Mouse (Mus musculus) CH12F3 (cell line): ENCODE data around the gene Cnnm1.
"Not testable (repeated sequence)": the region's sequence is repeated elsewhere in the genome, so short reads cannot be mapped to it uniquely, and the experiment has no call there.

Source experiments
- in situ Hi-C: fragments of 300-500 bp; cut with MboI; formaldehyde crosslinking; loops from 2 replicates; pipeline ENCODE4 v1.14.3; 2020; ENCODE audit warnings: low sequenced_read_pairs

Gene Cnnm1

GRCm38 (mm10) chr19:43464294-43464687, 24.1 kb downstream of the Cnnm1 start:
- in situ Hi-C loops = no loop called here

- in situ Hi-C loops = no loop called here
Observed at GRCm38 (mm10) chr19:43465076-43465475, 24.8 kb downstream of the Cnnm1 start.

DNA sequence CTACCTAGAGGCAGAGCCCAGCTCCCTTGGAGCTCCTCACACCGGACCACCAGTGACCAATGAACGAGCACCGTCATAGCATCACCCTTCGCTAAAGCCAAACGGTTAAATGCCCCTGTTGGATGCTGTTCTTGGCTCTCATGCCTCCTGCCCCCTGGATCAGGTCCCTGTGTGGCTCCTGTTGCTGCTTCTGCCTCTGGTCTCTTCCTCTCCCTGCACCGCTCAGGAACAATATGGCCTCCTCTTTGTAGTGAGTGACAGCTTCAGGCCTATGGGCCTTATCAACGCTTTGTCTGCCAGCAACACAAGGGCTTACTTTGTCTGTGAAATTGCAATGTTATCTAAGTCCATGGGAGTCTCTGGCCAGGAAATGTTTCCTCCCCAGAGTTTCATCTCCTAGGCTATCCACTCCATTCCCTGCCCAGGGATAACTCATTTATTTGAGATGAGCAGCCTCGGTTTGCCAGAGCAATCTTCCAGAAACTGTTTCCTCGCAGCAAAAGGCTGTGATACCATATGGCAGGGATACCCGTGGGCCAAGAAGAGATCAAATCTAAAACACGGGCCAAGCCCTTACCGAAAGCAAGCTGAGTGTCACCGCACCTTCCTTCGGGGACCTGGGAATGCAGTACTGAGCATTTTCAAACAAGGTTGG, 25.5 kb downstream of the Cnnm1 start:
- in situ Hi-C loops = no loop called here

- in situ Hi-C loops = no loop called here
Observed at GRCm38 (mm10) chr19:43467927-43468685, 27.9 kb downstream of the Cnnm1 start.

DNA sequence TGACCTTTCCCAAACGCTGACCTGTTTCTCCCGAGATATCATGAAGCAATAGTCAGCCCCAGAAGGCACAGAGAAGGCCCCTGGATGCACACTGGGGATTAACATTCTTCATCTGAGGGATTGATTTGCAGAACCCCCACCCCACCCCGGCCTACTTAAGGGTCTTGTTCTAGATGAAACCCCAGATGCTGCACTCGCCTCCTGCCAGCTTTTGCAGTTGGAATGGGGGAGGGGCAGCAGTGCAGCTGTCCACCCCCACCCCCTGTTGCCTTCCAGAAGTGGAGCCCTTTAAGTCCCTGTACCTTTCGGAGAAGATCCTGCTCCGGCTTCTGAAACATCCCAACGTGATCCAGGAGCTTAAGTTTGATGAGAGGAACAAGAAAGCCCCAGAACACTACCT, 29.1 kb downstream of the Cnnm1 start:
- in situ Hi-C loops = no loop called here

DNA sequence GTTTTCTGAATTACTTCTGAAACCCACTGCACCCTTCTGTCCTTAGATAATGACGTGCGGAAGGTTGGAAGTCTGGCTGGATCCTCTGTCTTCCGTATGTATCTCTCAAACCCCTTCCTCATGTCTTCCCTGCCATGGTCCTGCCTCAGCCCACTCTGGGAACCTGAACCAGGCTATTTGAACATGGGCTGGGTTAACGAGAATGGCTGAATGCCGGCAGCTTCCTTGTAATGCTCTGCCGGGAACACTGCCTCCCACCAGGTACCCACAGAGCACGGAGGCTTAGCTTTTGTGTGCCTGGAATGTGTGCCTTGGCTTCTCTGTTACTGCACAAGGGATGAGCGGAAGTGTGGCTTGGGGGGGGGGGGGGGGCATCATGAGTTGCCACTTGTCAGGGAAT, 32.1 kb downstream of the Cnnm1 start:
- in situ Hi-C loops = no loop called here

GRCm38 (mm10) chr19:43472781-43473180, 32.5 kb downstream of the Cnnm1 start:
- in situ Hi-C loops = no loop called here

GRCm38 (mm10) chr19:43475642-43476041, 35.4 kb downstream of the Cnnm1 start:
- in situ Hi-C loops = no loop called here

- in situ Hi-C loops = no loop called here
Observed at GRCm38 (mm10) chr19:43476063-43476462, 35.8 kb downstream of the Cnnm1 start.

DNA sequence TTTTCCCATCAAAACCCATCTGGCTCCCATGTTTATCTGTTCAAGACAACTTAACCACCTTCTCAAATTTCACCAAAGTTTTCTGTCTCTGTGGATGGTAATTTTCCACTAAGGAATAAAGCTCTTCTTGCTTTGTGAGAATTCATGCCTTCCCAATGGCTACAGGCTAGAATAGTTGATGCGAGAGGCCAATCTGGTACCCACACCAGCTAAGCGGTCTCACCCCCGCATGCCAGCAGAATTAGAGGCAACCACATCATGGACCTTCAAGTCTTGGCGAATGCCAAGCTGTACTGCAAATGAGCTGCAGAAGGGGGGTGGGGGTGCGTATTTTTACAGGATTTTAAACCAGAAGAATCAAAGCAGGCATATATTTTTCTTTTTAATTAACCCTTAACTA, 37.2 kb downstream of the Cnnm1 start:
- in situ Hi-C loops = no loop called here

DNA sequence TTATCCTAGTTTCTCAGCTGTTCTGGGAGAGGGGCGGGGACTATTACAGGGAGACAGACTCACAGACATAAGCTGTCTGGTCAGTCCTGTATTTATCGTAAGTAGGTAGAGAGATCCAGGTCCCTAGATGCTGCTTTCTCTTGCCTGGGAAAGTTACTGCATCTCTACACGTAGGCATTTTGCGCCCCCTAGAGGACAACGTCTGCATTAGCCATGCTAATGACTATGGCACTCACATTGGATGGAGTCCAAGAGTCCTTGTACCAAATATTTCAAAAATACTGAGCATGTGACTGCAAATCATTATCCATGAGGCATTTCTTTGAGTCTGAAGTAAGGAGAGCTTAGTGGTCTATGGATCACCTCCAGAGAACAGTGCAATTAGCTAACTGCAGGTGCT, 38.7 kb downstream of the Cnnm1 start:
- in situ Hi-C loops = no loop called here

DNA sequence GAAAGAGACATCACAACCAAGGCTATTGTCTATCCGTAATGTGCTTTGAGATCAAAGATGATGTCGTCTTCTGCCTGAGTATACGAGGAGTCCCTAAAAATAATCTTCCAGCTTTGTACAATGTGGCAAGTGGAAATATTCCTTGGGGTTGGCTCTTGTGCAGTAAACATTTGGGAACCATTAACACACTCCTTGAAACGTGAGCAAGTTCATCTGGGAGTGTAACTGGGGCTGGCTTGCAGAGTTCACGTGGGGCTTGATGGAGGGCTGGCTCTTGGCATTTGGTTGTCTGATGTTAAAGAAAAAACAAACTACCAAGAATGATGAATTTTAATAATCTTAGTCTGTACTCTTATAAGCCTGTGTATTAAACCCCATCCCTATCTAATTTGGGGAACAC, 39.2 kb downstream of the Cnnm1 start:
- in situ Hi-C loops = no loop called here

- in situ Hi-C loops = no loop called here
Observed at GRCm38 (mm10) chr19:43480512-43480911, 40.3 kb downstream of the Cnnm1 start.

GRCm38 (mm10) chr19:43487429-43487828, 47.2 kb downstream of the Cnnm1 start:
- in situ Hi-C loops = no loop called here

DNA sequence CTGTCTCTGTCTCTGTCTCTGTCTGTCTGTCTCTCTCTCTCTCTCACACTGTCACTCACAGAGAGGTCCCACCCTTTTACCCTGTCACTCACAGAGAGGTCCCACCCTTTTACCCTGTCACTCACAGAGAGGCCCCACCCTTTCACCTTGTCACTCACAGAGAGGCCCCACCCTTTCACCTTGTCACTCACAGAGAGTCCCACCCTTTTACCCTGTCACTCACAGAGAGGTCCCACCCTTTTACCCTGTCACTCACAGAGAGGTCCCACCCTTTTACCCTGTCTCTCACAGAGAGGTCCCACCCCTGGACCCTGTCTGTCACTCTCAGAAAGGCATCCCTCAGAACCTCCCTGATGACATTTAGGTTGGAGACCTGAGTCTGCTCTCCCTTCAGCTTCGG, 53.1 kb downstream of the Cnnm1 start:
- in situ Hi-C loops = not testable (repeated sequence)

DNA sequence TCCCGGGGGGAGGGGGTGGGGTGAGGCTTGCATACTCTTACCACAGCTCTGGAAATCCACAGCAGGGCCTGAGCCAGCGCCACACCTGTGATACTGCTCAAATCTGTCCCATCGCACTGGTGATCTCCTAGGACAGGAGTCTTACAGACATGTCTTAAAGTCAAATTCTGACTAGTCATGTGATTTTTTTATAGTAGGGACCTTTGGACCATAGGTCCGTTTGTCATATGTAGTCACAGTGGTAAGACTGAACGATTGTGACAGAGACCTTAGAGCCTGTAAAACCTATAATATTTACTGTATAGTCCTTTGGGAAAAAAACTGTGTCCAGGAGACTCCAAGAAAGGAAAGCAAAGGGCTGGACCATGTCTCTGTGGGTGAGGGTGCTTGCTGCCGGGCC, 53.6 kb downstream of the Cnnm1 start:
- in situ Hi-C loops = no loop called here

DNA sequence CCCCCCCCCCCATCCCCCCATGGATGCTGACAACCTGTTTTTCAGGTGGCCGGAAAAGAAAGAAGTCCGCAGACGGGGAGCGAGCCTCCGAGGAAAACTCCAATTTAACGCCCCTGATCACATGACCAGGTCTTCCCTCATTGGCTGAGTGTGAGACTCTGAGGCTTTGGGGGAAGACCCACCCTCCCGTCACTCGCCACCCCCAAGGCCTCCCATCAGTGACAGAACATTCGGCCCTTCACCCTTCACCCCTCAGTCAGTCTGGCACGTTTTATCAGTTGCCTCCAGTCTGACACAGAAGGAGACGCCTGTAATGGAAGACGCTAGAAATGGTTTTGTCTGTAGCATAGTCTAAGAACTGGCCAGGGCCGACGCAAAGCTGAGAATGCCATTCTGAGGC, 54.7 kb downstream of the Cnnm1 start:
- in situ Hi-C loops = loop anchor here (5.0 kb wide), 1 partner anchor 127 kb away; no protein-coding TSS in a partner anchor

DNA sequence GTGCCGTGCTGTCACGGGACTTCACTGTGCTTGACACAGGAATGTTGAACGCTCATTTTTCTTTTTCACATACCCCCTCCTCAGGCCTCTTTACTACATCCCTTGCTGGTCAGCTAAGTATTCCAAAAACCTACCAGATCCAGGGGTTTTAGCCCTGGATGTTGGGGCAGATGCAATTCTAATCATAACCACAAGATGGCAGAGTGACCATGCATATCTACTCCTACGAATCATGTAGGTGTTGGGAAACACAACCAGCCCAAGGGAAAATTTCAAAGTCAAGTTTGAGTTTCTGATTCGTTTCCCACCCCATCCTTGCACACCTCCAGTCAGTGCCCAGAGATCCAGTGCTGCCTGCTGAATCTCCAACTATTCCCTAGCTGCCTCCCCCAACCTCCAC, 55.6 kb downstream of the Cnnm1 start:
- in situ Hi-C loops = loop anchor here (5.0 kb wide), 1 partner anchor 126 kb away; no protein-coding TSS in a partner anchor

DNA sequence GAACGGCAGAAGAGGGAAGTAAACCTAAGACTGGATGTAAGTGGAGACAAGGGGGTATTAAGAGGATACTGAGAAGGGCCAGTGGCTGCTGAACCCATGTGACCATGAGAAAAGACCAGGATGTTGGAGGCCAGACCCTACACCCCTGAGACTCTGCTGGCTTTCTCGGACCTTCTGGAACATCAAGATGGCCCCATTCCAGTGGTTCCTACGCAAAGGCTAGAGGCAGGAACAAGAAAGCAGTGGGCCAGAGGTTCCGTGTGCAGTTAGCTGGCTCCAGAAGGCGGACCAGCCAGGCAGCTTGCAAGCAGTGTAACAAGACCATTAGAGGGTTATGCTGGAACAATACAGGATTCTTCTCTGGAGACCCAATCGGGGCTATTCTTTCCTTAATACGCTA, 57.2 kb downstream of the Cnnm1 start:
- in situ Hi-C loops = loop anchor here (5.0 kb wide), 1 partner anchor 125 kb away; no protein-coding TSS in a partner anchor

DNA sequence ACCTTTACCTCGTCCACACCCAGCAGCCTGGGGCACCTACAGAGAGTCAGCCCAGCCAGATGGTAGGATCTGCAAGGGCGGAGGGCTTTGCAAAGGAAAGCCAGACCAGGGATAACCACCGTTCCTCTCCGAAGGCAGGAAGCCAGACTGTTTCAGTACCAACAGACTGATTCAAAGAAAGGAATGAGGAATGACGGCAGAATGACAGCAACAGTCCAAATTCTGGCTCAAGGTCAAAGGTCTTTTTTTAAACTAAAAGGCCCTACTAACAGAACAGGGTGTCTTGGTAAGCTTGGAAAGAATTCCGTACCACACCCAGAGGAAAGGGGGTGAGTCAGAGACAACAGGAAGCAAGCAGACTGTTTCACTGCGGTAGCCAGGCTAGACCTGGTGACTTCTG, 58.6 kb downstream of the Cnnm1 start:
- in situ Hi-C loops = loop anchor here (5.0 kb wide), 1 partner anchor 123 kb away; no protein-coding TSS in a partner anchor

- in situ Hi-C loops = no loop called here
Observed at GRCm38 (mm10) chr19:43502630-43503029, 62.4 kb downstream of the Cnnm1 start.

GRCm38 (mm10) chr19:43503593-43503992, 63.4 kb downstream of the Cnnm1 start:
- in situ Hi-C loops = not testable (repeated sequence)
